Mouse (Mus musculus) forebrain, embryonic 10.5 days (tissue): ENCODE results near the gene Rab3il1. TPM values are rescaled to one million over a fixed set of nuclear protein-coding genes. Genes with fewer than 3 reads are reported as not detected.

Experiments
- DNase-seq: peaks from one replicate; pipeline ENCODE4 v3.0.0-alpha.2; 2017; ENCODE audit warnings: low spot score; ENCODE audit errors: extremely low spot score
- H3K27ac ChIP-seq: fragments of 300-500 bp; sonication (generic); 2 replicates; pipeline ENCODE4 v1.5.1; 2016; ENCODE audit warnings: mild to moderate bottlenecking
- H3K27me3 ChIP-seq: fragments of 300-500 bp; sonication (generic); 2 replicates; pipeline ENCODE4 v1.6.1; 2016; ENCODE audit warnings: mild to moderate bottlenecking; ENCODE audit not compliant: poor library complexity, severe bottlenecking
- H3K36me3 ChIP-seq: fragments of 300-500 bp; sonication (generic); replicated peaks from 2 replicates; pipeline ENCODE4 v1.6.1; 2016; ENCODE audit warnings: mild to moderate bottlenecking, moderate library complexity
- H3K4me1 ChIP-seq: fragments of 300-500 bp; sonication (generic); 2 replicates; pipeline ENCODE4 v1.6.1; 2016
- H3K4me3 ChIP-seq: fragments of 300-500 bp; sonication (generic); 2 replicates; pipeline ENCODE4 v1.5.1; 2016; ENCODE audit warnings: mild to moderate bottlenecking, moderate library complexity
- H3K9me3 ChIP-seq: fragments of 300-500 bp; sonication (generic); 2 replicates; pipeline ENCODE4 v1.6.1; 2016; ENCODE audit warnings: mild to moderate bottlenecking, moderate library complexity
- WGBS: fragments of 180-500 bp; shearing (Covaris S2); methylation state at CpG from one replicate; pipeline ENCODE4 v1.1.7; 2016; 5-methylcytosine and 5-hydroxymethylcytosine counted together
- polyA plus RNA-seq: library from polyadenylated mRNA; unstranded; fragments of >200 nt; fragmentation: Nextera tagmentation; extraction: Ambion mirVana; gene quantifications from 2 replicates; pipeline ENCODE4 v1.2.1, GENCODE M21; 2016

Gene Rab3il1
- polyA plus RNA-seq, 1 experiment from 2014 or later: 39.3 TPM

DNA sequence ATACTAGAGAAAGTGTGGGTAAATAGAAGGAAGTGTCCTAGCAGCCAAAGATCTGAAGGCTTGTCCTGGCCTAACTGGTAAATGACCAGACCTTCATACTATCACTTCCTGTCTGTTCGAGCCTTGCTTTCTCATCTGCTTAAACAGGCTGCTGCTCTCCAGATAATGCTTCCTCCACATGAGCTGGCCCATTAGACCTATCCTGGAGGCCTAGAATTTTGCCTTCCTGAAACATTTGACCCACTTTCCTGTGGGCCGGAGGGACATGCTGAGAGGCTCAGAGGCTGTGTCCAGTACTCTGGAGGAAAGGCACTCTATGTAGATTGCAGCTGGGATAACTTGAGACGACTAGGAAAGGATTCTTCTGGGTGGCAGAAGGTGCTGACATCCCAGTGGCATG, 80.6 kb downstream of the Rab3il1 start:
- 86% methylated on average over 3 of the region's 3 CpGs for WGBS
- no peaks in the 10 kb centered on the region for H3K27me3 ChIP-seq
- H3K9me3 ChIP-seq: no peaks in the 10 kb centered on the region
- no peaks in the 10 kb centered on the region for H3K4me1 ChIP-seq
- H3K36me3 ChIP-seq: peaks cover 100% of the 10 kb centered on the region
- H3K27ac ChIP-seq: no peak overlapping the region
- no peak overlapping the region for H3K4me3 ChIP-seq
- no peak for DNase-seq

DNA sequence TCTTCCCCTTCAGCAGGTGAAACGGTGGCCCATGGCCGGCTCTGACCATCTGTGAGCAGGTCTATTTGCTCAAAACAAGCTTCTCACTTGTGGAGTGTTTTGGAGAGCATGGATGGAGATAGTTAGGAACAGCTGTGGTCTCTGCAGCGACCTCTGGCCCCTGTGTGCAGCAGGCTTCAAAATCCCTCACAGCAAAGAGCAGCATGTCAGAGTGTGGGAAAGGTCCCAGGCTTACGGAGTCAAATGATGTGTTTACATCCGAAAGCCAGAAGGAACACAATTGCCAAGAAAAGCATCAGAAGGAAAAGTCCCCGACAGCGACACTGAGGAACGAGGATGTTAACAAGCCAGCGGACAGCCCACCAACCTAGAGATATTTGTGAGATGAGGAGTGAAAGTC, 84.0 kb downstream of the Rab3il1 start:
- 85% methylated on average over 9 of the region's 9 CpGs for WGBS
- DNase-seq: no peak
- no peak overlapping the region for H3K27ac ChIP-seq
- no peaks in the 10 kb centered on the region for H3K4me1 ChIP-seq
- H3K4me3 ChIP-seq: no peak overlapping the region
- peaks cover 100% of the 10 kb centered on the region for H3K36me3 ChIP-seq
- no peaks in the 10 kb centered on the region for H3K27me3 ChIP-seq
- no peaks in the 10 kb centered on the region for H3K9me3 ChIP-seq

GRCm38 (mm10) chr19:10086976-10087375, 85.5 kb downstream of the Rab3il1 start:
- H3K9me3 ChIP-seq: no peaks in the 10 kb centered on the region
- WGBS: 91% methylated on average over 4 of the region's 4 CpGs
- H3K4me3 ChIP-seq: no peak overlapping the region
- no peaks in the 10 kb centered on the region for H3K4me1 ChIP-seq
- H3K27me3 ChIP-seq: no peaks in the 10 kb centered on the region
- peaks cover 100% of the 10 kb centered on the region for H3K36me3 ChIP-seq
- no peak for DNase-seq
- no peak overlapping the region for H3K27ac ChIP-seq

Other genes with a start within 250 kb of the Rab3il1 start
- not detected in 2 replicates for gene Scgb2a2, start 154.1 kb upstream of the Rab3il1 start, polyA plus RNA-seq
- 169 and 178 TPM in 2 replicates for gene Incenp, start 102.1 kb upstream of the Rab3il1 start, polyA plus RNA-seq
- gene Fth1, start 21.1 kb upstream of the Rab3il1 start, polyA plus RNA-seq: 1,226 and 1,339 TPM in 2 replicates
- 2.1 and 2.3 TPM in 2 replicates for gene Best1, start within 50 bp of the Rab3il1 start, polyA plus RNA-seq
- gene Fads3, start 39.9 kb downstream of the Rab3il1 start, polyA plus RNA-seq: 4.6 and 5.5 TPM in 2 replicates
- gene Fads2, start 100.1 kb downstream of the Rab3il1 start, polyA plus RNA-seq: 188 and 201 TPM in 2 replicates
- gene Fads1, start 181.2 kb downstream of the Rab3il1 start, polyA plus RNA-seq: 171 and 180 TPM in 2 replicates
- gene Tmem258, start 202.3 kb downstream of the Rab3il1 start, polyA plus RNA-seq: 362 and 373 TPM in 2 replicates
- 215 and 218 TPM in 2 replicates for gene Fen1, start 202.5 kb downstream of the Rab3il1 start, polyA plus RNA-seq
- 2.1 and 2.9 TPM in 2 replicates for gene Myrf, start 239.1 kb downstream of the Rab3il1 start, polyA plus RNA-seq